Mouse (Mus musculus): ENCODE measurements around the gene Eif4e3. TPM values are rescaled to one million over a fixed set of nuclear protein-coding genes. Genes with fewer than 3 reads are reported as not detected.

Gene Eif4e3
- total RNA-seq, 2 experiments from 2014 or later: 19.9 to 24.5 TPM

GRCm38 (mm10) chr6:99629726-99630458 lies 36.7 kb downstream of the Eif4e3 start:
- no peak for DNase-seq (ENCODE audit: low spot score in 2 of 2)
- no peak overlapping the region; the same call in 1 of the 2 replicates for H3K27ac ChIP-seq
- H3K4me3 ChIP-seq: no peak overlapping the region
- TF ChIP-seq CTCF (conservative IDR thresholded peaks at IDR 0.05): peak; percentile 53

- Histone ChIP-seq H3K27ac (no peak overlapping the region), H3K4me3 (no peak overlapping the region)
- DNase-seq (ENCODE audit: low spot score in 2 of 2): no peak
- TF ChIP-seq CTCF (conservative IDR thresholded peaks at IDR 0.05): no peak
Measured at GRCm38 (mm10) chr6:99626347-99626746, 40.2 kb downstream of the Eif4e3 start.

GRCm38 (mm10) chr6:99625803-99626202 lies 40.8 kb downstream of the Eif4e3 start:
- DNase-seq (ENCODE audit: low spot score in 2 of 2): no peak
- Histone ChIP-seq H3K27ac (no peak overlapping the region), H3K4me3 (no peak overlapping the region)
- no peak for TF ChIP-seq CTCF (conservative IDR thresholded peaks at IDR 0.05)

GRCm38 (mm10) chr6:99625306-99625705 lies 41.3 kb downstream of the Eif4e3 start:
- Histone ChIP-seq H3K27ac (no peak overlapping the region), H3K4me3 (no peak overlapping the region)
- TF ChIP-seq CTCF (conservative IDR thresholded peaks at IDR 0.05): no peak
- no peak for DNase-seq (ENCODE audit: low spot score in 2 of 2)

- TF ChIP-seq CTCF (conservative IDR thresholded peaks at IDR 0.05): no peak
- no peak for DNase-seq (ENCODE audit: low spot score in 2 of 2)
- Histone ChIP-seq H3K4me3 (no peak overlapping the region), H3K27ac (no peak overlapping the region)
Measured at GRCm38 (mm10) chr6:99624542-99624941, 42.0 kb downstream of the Eif4e3 start.

GRCm38 (mm10) chr6:99623641-99624040 lies 42.9 kb downstream of the Eif4e3 start:
- Histone ChIP-seq H3K27ac (no peak overlapping the region), H3K4me3 (no peak overlapping the region)
- TF ChIP-seq CTCF (conservative IDR thresholded peaks at IDR 0.05): peak; percentile 68
- DNase-seq (ENCODE audit: low spot score in 2 of 2): peak in 1 of 2 experiments; percentile 50

- Histone ChIP-seq H3K27ac (no peak overlapping the region), H3K4me3 (no peak overlapping the region)
- DNase-seq (ENCODE audit: low spot score in 2 of 2): no peak
- TF ChIP-seq CTCF (conservative IDR thresholded peaks at IDR 0.05): no peak
Measured at GRCm38 (mm10) chr6:99621167-99621566, 45.4 kb downstream of the Eif4e3 start.

- H3K4me3 ChIP-seq: no peak overlapping the region
- no peak for TF ChIP-seq CTCF (conservative IDR thresholded peaks at IDR 0.05)
- DNase-seq (ENCODE audit: low spot score in 2 of 2): no peak
- H3K27ac ChIP-seq: no peak overlapping the region
Measured at GRCm38 (mm10) chr6:99620471-99620870, 46.1 kb downstream of the Eif4e3 start.

GRCm38 (mm10) chr6:99619964-99620363 lies 46.6 kb downstream of the Eif4e3 start:
- Histone ChIP-seq H3K27ac (no peak overlapping the region), H3K4me3 (no peak overlapping the region)
- no peak for DNase-seq (ENCODE audit: low spot score in 2 of 2)
- TF ChIP-seq CTCF (conservative IDR thresholded peaks at IDR 0.05): no peak

GRCm38 (mm10) chr6:99619466-99619865 lies 47.1 kb downstream of the Eif4e3 start:
- H3K4me3 ChIP-seq: no peak overlapping the region
- no peak for TF ChIP-seq CTCF (conservative IDR thresholded peaks at IDR 0.05)
- H3K27ac ChIP-seq: no peak overlapping the region
- DNase-seq (ENCODE audit: low spot score in 2 of 2): no peak

GRCm38 (mm10) chr6:99617867-99618266 lies 48.7 kb downstream of the Eif4e3 start:
- no peak overlapping the region for H3K4me3 ChIP-seq
- no peak for TF ChIP-seq CTCF (conservative IDR thresholded peaks at IDR 0.05)
- no peak for DNase-seq (ENCODE audit: low spot score in 2 of 2)
- H3K27ac ChIP-seq: no peak overlapping the region

- no peak overlapping the region for H3K4me3 ChIP-seq
- no peak for TF ChIP-seq CTCF (conservative IDR thresholded peaks at IDR 0.05)
- DNase-seq (ENCODE audit: low spot score in 2 of 2): no peak
- no peak overlapping the region for H3K27ac ChIP-seq
Measured at GRCm38 (mm10) chr6:99617415-99617814, 49.2 kb downstream of the Eif4e3 start.

- TF ChIP-seq CTCF (conservative IDR thresholded peaks at IDR 0.05): no peak
- H3K4me3 ChIP-seq: no peak overlapping the region
- no peak overlapping the region for H3K27ac ChIP-seq
- no peak for DNase-seq (ENCODE audit: low spot score in 2 of 2)
Measured at GRCm38 (mm10) chr6:99615272-99615751, 51.3 kb downstream of the Eif4e3 start.

Measured in layer of hippocampus, adult 2 months (tissue).